Mouse (Mus musculus) ZHBTc4 (cell line): Measurements from ENCODE around the gene Rin2.
"Not testable (repeated sequence)": the region's sequence is repeated elsewhere in the genome, so short reads cannot be mapped to it uniquely, and the experiment has no call there.

Experiments
- DNase-seq: peaks from one replicate; pipeline ENCODE4 v3.0.0-alpha.2; 2011; ENCODE audit warnings: low read depth, low spot score

Rin2 gene

DNA sequence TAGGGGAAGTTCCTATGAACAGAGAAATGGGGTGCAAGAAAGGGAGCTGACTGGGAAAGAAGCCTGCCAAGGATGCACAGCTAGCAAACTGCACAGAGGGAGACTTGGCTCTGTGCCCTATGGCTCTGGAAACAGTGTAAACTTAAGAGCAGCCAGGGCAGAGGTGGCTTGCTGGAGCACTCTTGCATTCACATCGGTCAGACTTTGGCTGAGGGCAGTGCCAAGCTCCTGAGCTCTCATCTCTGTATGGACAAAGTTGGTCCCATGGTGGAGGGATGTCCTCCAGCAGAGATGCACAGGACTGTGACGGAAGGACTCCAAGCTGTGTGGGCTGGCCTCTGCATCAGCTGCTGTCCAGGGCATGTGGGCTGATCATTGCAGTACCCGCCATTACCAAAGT is 8.5 kb downstream of the Rin2 start:
- no peak for DNase-seq

DNA sequence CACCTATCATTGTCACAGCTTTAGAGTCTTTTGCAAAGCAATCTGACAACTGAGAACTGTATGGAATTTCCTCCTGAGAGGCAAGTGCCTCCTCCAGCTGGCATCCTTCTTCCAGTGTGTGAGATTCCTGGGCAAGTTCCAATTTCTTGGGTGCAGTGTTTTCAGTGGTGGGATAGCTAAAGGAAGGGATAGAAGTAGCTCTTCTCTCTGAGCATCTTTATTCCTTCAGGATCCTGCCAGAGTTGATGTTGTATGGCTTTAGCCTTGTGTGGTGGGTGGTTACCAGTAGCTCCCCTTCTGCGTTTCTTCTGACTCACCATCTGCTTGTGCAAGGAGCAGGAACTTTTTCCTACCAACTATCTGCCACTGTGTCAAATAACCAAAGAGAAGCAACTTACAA is 9.1 kb downstream of the Rin2 start:
- DNase-seq, result no peak

DNA sequence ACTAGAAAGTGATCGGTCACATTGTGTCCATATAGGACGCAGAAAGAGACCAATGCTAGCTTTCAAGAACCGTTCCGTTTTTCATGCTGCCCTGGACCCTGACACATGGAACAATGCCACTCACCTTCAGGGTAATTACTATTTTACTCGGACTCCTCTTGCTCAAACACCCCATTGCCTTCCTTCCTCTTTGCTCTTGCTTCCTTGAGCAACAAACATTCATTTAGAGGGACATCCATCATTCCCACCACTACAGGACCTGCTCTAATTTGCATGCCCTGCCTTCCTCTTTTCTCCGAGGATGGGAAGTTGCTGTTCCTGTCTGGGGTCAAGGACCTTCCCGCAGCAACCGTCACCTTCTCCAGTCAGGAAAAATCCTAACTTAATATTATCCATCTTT is 9.9 kb downstream of the Rin2 start:
- DNase-seq, result no peak

DNA sequence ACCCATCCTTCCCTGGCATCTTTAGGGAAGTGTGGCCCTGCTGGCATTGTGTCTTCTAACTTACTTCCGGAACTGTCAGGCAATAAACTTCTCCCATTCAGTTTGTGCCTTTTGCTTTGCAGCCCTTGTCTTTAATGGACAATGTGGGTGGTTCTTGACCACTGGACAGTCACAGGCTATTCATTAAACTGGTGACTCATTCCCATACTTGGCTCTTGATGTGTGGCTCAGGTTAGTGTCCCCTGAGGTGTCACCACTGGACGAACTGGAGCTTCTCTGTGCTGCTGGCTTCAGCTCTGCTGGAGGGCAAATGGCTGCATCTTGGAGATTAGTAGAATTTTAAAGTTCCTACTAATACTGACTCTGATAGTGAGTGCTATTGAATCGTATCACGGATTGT is 11.0 kb downstream of the Rin2 start:
- no peak for DNase-seq

DNA sequence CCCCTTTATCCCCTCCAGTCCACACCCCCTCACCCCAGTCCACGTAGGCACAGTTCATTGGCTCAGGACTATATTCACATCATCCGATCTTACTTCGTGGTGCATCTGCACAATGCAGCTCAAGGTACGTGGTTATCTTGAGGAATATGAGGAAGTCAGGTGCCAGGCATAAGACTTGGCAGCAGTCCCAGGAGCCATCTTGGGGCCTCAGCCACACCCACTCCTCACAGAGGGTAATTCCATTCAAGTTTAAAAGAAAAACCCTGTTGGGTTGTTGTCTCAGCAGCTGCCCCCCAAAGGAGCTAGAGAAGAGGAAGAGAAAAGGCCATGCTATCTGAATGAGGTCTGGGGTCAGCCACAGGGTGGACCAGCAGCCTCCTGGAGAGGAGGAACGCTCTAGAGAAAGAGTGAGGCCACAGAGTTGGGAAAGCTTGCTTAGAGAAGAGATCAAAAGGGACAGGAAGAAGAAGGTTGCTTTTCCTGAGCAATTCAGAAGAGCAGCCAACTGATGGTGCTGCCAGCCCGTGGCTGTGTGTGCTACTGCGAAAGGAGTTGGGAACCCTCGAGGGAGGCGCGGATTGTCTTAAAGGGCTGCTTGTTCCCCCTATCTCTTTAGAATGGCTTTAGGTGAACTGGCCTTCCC is 16.5 kb downstream of the Rin2 start:
- DNase-seq, result no peak

DNA sequence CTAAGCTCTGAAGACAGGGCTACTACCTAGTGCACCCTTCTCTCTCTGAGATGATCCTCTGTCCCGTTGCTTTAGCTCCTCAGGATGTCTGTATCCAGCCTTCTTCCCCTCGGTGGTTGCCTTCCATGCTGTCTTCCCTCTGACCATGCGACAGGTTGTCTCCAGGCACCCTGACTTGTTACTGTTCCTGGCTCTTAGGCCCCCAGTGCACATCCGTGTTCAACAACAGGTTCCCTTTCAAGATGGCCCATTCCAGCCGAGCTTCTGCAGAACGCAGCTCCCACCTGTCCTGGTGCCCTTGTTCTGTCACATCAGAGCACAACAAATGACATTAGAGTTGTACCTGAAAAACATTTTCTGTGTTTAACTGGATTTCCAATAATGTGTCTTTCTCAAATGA is 22.1 kb downstream of the Rin2 start:
- no peak for DNase-seq

DNA sequence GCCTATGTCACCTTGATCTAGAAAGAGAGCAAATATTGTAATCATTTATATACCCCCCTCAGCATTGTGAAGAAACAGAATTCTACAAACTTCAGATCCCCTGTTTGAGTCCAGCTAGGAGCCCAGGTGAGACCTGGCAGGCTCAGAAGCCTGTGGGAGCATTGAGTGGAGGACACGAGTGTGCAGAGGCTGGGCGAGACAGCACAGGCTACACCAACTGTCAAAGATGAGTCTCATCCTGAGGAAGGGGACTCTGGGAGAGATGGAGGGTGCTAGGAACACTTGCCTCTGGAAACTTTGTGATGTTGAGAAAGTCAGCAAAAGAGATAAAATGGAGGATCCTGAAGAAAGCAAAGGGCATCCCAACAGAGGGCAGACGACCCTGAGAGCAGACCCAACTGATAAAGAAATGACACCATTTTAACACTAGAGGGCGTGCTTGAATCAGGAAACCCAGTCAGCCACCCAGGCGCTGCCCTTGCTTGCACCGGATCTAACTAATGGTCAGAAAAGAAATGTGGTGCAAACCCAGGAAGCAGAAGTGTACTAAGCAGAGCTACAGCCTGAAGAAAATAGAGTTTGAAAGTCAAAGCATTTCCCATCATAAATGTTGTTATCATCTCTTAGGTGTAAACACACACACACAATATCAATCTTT is 24.5 kb downstream of the Rin2 start:
- DNase-seq, result peak; percentile 78

DNA sequence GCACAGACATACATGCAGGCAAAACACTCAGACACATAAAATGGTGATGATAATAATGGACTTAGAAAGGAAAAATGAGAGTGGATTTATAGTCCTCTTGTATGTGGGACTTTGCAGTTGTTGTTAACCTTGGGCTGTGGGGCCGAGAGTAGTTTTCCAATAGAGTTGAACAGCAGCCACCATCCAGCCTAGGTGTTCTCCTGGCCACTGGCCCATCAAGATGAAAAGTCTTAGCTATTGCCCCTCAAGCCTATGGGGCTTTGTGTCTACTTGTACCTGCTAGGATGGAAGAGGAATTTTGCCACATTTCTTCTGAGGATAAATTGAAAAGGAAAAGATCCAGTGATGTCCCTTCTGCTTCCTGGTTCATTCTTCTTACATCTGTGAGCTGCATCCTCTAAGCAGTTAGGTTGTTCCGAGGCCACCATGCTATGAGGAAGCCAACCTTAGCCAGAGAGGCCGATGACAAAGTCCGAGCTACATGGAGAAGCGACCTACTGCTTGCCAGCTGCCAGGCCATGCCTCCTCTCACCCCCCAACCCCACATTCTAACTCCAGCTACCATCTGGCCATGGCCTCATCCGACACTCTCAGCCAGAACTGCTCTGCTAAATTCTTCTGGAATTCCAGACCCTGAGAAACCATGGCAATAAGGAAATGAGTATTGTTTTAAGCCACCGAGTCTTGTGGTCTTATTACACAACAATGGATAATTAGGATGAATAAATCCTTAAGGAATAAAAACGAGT is 25.4 kb downstream of the Rin2 start:
- no peak for DNase-seq

DNA sequence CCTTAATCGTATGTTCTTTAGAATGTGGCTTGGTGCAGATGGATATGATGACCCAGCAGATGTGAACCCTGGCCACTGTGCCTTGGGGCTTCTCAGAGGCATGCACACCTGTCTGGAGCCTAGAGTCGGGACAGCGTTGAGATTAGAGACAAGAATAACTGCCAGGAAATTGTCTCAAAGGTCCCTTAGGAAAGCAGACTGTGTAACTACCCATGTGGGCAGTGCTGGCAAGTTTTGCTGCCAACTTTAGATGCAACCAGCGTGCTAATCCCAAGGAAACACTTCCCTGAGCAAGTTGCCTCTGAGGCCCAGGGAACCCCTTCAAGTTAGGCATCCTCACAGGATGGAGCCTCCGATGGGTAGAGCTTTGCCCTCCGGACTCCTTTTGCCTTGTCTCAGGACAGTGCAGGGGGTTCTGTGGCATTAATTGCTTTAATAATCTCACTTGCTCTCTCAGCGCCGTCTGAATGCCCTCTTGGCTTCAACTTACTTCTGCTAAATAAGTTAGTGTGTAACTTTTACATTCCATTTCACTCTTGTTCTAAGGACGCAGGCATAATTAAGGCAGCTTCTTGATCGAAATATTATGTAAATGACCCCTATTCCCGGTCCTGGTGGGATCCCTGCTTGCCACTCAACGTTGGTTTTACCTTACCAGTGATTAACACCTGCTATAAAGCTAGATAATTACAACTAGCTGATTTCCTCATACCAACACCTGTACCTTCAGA is 26.8 kb downstream of the Rin2 start:
- no peak for DNase-seq

DNA sequence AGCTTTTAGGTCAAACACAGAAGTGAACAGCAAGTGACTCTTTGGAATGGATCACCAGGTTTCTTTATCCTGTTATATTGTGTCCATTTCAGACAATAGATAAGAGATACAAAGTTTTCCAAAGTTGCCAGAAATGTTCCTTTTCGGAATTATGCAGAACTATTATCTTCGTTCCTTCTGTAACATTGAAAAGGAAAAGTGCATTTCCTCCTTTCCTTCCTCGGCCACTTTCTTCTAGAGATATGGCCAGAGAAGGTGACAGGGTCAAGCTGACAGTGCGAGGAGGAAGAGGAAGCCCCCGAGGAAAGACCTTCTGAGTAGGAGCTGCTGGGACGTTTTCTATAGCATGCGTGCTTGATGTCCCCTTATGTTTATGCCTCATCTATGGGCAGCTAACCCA is 29.7 kb downstream of the Rin2 start:
- no peak for DNase-seq

DNA sequence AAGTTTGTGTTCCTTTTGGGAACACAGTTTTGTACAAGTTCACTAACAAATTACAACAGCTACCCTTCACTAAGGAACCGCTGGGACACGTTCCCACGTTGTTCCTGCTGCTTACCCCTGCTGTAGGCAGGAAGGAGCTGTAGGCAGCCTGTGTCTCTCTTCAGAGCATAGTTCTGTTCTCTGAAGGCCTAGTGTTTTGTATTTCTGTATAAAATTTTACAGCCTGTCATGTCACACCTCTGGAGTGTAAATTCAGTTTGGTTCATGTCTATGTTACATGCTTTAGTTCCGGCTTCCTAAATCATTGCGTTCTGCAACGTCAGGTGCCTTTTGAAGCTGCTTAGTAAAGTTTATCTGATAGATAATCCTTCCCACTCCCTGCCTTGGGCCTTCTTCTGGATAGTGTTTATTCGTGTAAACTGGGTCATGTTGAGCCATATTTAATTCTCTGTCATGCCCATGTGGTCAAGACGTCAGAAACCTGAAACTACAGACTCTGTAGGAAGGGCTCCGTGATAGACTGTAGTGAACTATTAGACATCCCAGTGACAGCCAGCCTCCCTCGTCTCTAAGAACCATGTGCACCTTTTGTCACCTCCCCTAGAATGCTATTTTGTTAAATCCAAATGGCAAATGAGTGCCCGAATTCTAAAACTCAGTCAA is 34.8 kb downstream of the Rin2 start:
- DNase-seq, result no peak

DNA sequence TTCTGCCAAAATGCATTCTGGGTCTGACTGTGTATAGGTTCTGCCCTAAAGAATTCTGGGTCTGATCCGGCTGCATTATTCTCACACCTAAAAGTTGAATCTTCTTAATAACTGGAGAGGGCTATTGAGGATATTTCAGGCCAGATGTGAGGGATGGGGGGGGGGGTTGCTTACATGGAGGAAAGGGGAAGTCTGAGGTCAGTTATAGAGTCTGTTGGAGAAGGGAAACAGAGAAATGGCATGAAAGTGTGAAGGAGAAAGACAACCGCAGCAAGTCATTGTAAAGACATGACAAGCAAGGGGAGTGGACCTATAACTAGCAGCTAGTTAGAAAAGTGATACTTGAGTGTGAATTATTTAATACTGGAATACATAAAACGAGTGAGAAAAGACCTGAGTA is 36.5 kb downstream of the Rin2 start:
- no peak for DNase-seq

DNA sequence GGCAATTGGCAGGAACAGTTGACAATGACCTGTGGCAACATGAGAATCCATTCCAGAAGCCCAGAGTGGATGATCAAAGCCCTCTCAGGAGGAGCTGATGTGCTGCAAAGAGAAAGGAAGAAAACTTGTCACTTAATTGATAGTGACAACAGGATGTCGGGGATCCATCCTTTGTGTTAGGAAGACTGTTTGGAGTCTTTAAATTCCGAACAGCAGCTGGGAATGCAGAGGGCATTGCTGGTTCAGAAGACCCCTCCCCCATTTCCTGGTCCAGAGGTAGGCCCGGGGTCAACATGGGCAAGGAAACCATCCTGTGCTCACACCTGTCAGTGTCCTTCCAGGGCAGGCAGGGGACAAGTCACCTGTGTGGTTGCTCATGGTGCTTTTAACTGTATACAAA is 37.0 kb downstream of the Rin2 start:
- DNase-seq, result no peak

DNA sequence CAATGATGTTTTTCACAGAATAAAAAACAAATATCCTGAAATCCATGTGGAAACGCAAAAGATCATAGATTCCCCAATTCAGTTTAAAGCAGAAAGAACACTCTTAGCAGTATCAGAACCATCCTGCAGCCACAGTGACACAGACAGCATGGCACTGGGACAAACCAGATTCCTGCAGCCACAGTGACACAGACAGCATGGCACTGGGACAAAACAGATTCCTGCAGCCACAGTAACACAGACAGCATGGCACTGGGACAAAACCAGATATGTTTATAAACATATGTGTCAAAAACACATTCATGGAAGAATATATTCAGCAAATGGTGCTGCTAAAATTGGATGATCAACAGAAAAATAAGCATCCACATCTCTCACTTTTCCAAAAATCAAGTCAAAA is 42.5 kb downstream of the Rin2 start:
- DNase-seq, result no peak

DNA sequence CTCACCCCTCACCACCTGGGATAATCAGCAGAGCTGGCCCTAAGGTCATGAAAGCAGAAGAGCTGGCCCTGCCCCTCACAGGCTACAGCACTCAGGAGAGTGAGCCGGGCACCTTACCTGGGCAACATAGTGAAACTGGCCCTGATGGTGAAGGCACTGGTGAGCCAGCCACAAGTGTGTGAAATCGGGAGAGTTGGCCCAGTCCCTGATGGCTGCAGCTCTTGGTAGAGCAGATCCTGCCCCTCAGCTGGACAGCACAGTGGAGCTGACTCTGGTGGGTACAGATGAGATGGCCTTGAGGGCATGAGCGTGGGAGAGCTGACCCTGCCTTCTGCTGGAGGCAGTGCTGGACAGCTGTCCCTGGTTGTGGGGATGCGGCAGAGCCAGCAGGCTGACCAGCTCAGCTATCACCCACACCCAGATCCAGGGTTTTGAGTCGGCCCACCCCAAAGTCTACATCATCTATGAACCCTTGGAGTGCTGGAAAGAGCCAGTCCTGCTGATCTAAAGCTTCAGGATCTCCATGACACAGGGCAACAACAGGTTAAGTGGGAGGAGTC is 43.7 kb downstream of the Rin2 start:
- no peak for DNase-seq

DNA sequence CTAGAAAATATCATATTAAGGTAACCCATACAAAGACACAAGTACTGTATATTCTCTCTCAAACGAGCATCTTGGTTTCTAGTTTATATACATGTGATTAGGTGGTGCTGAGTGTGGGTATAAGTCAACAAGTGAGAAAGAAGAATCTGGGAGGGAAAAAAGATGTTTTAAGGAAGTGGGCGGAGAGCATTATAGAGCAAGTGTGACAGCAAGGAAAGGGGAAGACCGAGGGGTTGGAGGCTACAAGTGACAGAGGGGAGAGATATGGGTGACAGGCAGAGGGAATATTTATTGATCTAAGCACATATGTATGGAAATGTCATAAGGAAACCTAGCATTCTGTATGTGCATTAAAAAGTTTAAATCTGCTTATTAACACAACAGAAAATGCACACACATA is 45.1 kb downstream of the Rin2 start:
- DNase-seq, result no peak

DNA sequence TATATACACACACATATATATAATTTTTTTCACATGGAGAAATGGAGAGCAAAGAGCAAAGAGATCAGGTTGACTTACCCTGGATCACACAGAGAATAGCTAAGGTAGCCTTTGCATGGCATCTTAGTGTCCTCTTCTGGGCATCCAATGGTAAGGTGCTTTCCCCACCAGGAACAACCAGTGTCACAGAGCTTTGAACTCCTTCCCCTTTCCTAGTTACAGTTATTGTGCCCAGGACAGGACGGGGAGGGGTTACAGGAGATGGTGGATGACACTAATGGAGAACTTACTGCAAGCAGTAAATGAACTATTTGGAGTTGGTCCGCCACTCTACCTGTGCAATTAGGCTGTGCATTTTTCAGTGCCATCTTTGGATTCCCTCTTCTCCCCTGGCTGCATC is 45.7 kb downstream of the Rin2 start:
- DNase-seq, result no peak

DNA sequence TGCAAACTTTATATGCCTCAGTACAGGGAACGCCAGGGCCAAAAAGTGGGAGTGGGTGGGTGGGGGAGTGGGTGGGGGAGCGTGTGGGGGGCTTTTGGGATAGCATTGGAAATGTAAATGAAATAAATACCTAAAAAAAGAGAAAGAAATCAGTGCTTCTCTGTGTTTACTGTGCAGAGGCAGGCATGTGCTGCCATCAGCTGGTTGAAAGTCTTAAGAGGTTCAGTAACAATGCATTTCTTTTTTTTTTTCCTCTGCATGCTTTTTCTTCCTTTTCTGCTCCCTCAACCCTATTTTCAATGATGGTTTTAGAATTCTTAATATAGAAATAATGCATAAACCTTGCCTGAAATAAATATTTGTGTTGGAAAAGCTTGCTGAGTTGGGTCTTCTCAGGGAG is 47.3 kb downstream of the Rin2 start:
- DNase-seq, result not testable (repeated sequence)

DNA sequence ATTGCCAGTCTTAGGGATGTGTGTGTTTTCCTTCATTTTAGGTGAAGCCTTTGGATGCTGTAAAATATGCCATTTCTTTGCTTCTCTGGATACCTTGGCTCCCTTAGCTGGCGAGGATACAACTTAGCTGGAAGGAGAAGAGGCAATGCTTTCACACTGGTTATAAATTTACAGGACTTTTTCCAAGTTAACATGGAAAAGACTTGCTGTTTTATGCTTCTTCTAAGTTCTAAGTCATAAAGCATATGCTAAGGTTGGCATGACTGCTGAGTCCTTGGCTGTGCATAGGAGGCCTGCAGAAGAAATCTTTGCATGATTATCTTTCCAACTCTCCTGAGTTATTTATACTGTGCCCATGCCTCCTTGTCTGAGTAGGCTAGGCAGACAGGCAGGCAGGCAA is 49.3 kb downstream of the Rin2 start:
- no peak for DNase-seq

DNA sequence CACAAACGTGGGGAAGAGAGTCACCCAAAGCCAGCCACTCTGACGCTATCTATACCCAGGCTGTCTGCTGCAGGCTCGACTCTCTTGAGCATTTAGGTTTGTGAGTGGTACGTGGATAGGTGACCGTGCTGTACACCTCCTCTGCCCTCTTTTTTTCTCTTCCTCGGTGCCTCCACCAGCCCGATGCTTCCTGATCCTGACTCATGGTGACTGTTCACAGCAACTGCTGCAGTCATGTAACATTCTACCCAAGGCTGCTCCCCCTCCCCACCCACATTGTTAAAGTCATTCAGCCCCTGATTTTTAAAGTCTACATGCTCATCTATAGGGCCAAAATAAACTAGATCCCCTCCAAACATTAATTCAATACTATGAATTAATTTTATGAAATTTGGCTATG is 54.4 kb downstream of the Rin2 start:
- no peak for DNase-seq

DNA sequence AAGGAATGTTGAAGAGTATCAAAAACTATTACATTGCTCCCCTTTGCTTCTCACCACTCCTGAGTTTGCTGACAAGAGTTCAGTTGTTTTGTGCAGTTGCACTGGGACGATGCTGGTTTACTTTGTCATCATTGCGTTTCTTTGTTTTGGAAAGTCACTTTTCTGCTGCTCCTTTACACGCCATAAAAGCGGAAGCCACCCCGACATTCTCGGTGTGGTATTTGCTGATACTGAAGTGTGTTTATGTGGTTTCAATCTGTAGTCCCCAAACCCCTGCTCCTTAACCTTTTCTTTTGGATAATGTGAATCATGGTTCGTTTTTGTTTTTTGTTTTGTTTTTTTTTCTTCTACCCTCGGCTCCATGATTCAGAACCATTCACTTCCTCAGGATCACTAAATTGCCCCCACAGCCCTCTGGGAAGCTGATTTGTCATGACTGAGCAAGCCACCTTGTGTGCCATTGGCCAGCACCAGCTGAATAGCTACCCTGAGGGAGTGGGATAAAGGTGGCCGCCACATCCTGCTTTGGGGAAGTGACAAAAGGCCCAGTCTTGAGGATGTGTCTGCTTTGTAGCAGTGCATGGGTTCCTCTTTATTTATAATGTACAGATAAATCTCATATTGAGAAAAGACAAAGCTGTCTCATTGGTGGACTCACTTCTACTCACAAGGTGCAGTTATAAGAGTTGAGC is 55.3 kb downstream of the Rin2 start:
- DNase-seq, result no peak
